Mouse (Mus musculus) A20 (cell line): ENCODE measurements around the gene Mdm4.

ENCODE experiments used
- DNase-seq: peaks from one replicate; pipeline ENCODE4 v3.0.0-alpha.2; 2011; ENCODE audit warnings: low read depth, low spot score

Gene Mdm4

GRCm38 (mm10) chr1:133030461-133030860, at the start of gene Mdm4:
TSS of gene Mdm4 (minus strand) at chr1:133030561.
- DNase-seq, result no peak

GRCm38 (mm10) chr1:133080079-133080561, 49.8 kb upstream of the Mdm4 start:
- no peak for DNase-seq

GRCm38 (mm10) chr1:133079509-133079908, 49.1 kb upstream of the Mdm4 start:
- no peak for DNase-seq

GRCm38 (mm10) chr1:133078338-133078727, 48.0 kb upstream of the Mdm4 start:
- no peak for DNase-seq

- DNase-seq, result no peak
Measured at GRCm38 (mm10) chr1:133077606-133078337, 47.4 kb upstream of the Mdm4 start.

- no peak for DNase-seq
Measured at GRCm38 (mm10) chr1:133076681-133077514, 46.5 kb upstream of the Mdm4 start.

GRCm38 (mm10) chr1:133075651-133076400, 45.5 kb upstream of the Mdm4 start:
- DNase-seq, result no peak

- DNase-seq, result no peak
Measured at GRCm38 (mm10) chr1:133074541-133074940, 44.2 kb upstream of the Mdm4 start.

GRCm38 (mm10) chr1:133073327-133073856, 43.0 kb upstream of the Mdm4 start:
- DNase-seq, result no peak

- DNase-seq, result no peak
Measured at GRCm38 (mm10) chr1:133071666-133072381, 41.5 kb upstream of the Mdm4 start.

- no peak for DNase-seq
Measured at GRCm38 (mm10) chr1:133070157-133070556, 39.8 kb upstream of the Mdm4 start.

- DNase-seq, result no peak
Measured at GRCm38 (mm10) chr1:133069275-133070120, 39.1 kb upstream of the Mdm4 start.

GRCm38 (mm10) chr1:133068669-133069274, 38.4 kb upstream of the Mdm4 start:
- DNase-seq, result no peak

GRCm38 (mm10) chr1:133068268-133068667, 37.9 kb upstream of the Mdm4 start:
- DNase-seq, result no peak

GRCm38 (mm10) chr1:133063164-133063563, 32.8 kb upstream of the Mdm4 start:
- DNase-seq, result no peak

GRCm38 (mm10) chr1:133060681-133061080, 30.3 kb upstream of the Mdm4 start:
- DNase-seq, result no peak

GRCm38 (mm10) chr1:133059592-133059991, 29.2 kb upstream of the Mdm4 start:
- no peak for DNase-seq

- peak; percentile 73 for DNase-seq
Measured at GRCm38 (mm10) chr1:133057345-133058034, 27.1 kb upstream of the Mdm4 start.

- DNase-seq, result no peak
Measured at GRCm38 (mm10) chr1:133054326-133054725, 24.0 kb upstream of the Mdm4 start.
